Comparison of ENCODE assay signal across 9 mouse cellular contexts in genomic region chr2:180050986-180051385, GRCm38 (mm10). TPM values are rescaled to one million over a fixed set of nuclear protein-coding genes. Genes with fewer than 3 reads are reported as not detected.
A peak's percentile ranks its signal among the peaks of the same experiment; 100 is the strongest.
DNase-seq lines count a peak whose midpoint lies in the region; ATAC-seq and TF ChIP-seq lines count a peak whose summit lies in the region.
"Had no signal": no experiment of that assay in that cellular context is flagged by ENCODE, and none has a peak within 500 bp of the region (broad histone marks: within the 10 kb centered on the region; RNA-seq: fewer than 3 reads in every experiment).

No protein-coding gene starts in this region.

- peaks cover 9% of the 10 kb centered on the region; the same call in 1 of the 2 replicates for H3K4me1 ChIP-seq in forebrain, embryonic 10.5 days
- no peaks in the 10 kb centered on the region for H3K4me1 ChIP-seq in heart, postnatal 0 days (ENCODE audit: control insufficient read depth, insufficient read depth)
- no peaks in the 10 kb centered on the region for H3K4me1 ChIP-seq in lung, embryonic 15.5 days

- peak; percentile 45; the same call in 1 of the 2 replicates for ATAC-seq in heart, postnatal 0 days (ENCODE audit: insufficient read depth, low read depth)
- peak; percentile 20; the same call in 1 of the 2 replicates for ATAC-seq in lung, embryonic 15.5 days (ENCODE audit: borderline replicate concordance, extremely low read depth, low FRiP score, low TSS enrichment)

- H3K4me3 ChIP-seq in forebrain, embryonic 10.5 days = no peak overlapping the region
- H3K4me3 ChIP-seq in heart, postnatal 0 days (ENCODE audit: low read depth, low read length) = no peak overlapping the region
- H3K4me3 ChIP-seq in lung, embryonic 15.5 days = no peak overlapping the region
- H3K4me3 ChIP-seq: erythroblast, embryonic 14.5 days had no signal

- peaks cover 66% of the 10 kb centered on the region for H3K36me3 ChIP-seq in forebrain, embryonic 10.5 days (replicated peaks)
- peaks cover 5% of the 10 kb centered on the region for H3K36me3 ChIP-seq in heart, postnatal 0 days (replicated peaks; ENCODE audit: control insufficient read depth, insufficient read depth, low read length)
- peaks cover 11% of the 10 kb centered on the region for H3K36me3 ChIP-seq in lung, embryonic 15.5 days

- no peak overlapping the region for H3K27ac ChIP-seq in forebrain, embryonic 10.5 days
- H3K27ac ChIP-seq in heart, postnatal 0 days (ENCODE audit: low read depth) = no peak overlapping the region
- H3K27ac ChIP-seq in lung, embryonic 15.5 days = no peak overlapping the region

- peak; percentile 81 to 84 for DNase-seq in CD8-positive naive resting alpha-beta T cell, adult 2 months (ENCODE audit: low read depth in 2 of 2, low spot score in 2 of 2)
- peak; percentile 82 for DNase-seq in brain, embryonic 14.5 days (ENCODE audit: low read depth)
- DNase-seq in forebrain, embryonic 10.5 days (ENCODE audit: extremely low spot score, low spot score) = peak; percentile 85
- DNase-seq in heart, postnatal 0 days (ENCODE audit: low spot score) = peak; percentile 69
- DNase-seq in layer of hippocampus, adult 18-20 months (ENCODE audit: low spot score in 2 of 2) = peak; percentile 45 to 84
- peak; percentile 52 for DNase-seq in ovary, postnatal 10 days (ENCODE audit: low spot score)
- peak; percentile 59 to 68 for DNase-seq in thymus, adult 18-20 months

- no peak for TF ChIP-seq POLR2A in brain, embryonic 14.5 days (IDR thresholded peaks at IDR 0.05; ENCODE audit: borderline replicate concordance, extremely low read depth, insufficient read depth, insufficient read length, poor library complexity, severe bottlenecking)

- TF ChIP-seq CTCF in brain, embryonic 14.5 days (IDR thresholded peaks at IDR 0.05; ENCODE audit: borderline replicate concordance, extremely low read depth, insufficient read depth, insufficient read length) = peak; percentile 91
- TF ChIP-seq CTCF in heart, postnatal 0 days (IDR thresholded peaks at IDR 0.05; ENCODE audit: low read depth) = peak; percentile 90

- H3K9ac ChIP-seq in heart, postnatal 0 days (replicated peaks; ENCODE audit: low read depth, low read length) = no peak overlapping the region
- H3K9ac ChIP-seq in lung, embryonic 15.5 days = no peak overlapping the region

- WGBS in forebrain, embryonic 10.5 days = 21% methylated on average over 5 of the region's 5 CpGs
- WGBS in heart, postnatal 0 days = 22% methylated on average over 5 of the region's 5 CpGs
- WGBS in lung, embryonic 15.5 days = 28% methylated on average over 5 of the region's 5 CpGs

- H3K4me2 ChIP-seq in heart, postnatal 0 days (ENCODE audit: low read depth, low read length) = no peak overlapping the region
- H3K4me2 ChIP-seq in lung, embryonic 15.5 days = no peak overlapping the region

- TF ChIP-seq EP300 in heart, postnatal 0 days (IDR thresholded peaks at IDR 0.05; ENCODE audit: low read depth) = no peak

- no peaks in the 10 kb centered on the region for H3K9me3 ChIP-seq in forebrain, embryonic 10.5 days
- H3K9me3 ChIP-seq in heart, postnatal 0 days (replicated peaks; ENCODE audit: control insufficient read depth, low read length) = no peaks in the 10 kb centered on the region
- H3K9me3 ChIP-seq in lung, embryonic 15.5 days = no peaks in the 10 kb centered on the region

- H3K27me3 ChIP-seq in forebrain, embryonic 10.5 days (ENCODE audit: poor library complexity, severe bottlenecking) = no peaks in the 10 kb centered on the region
- H3K27me3 ChIP-seq in heart, postnatal 0 days (ENCODE audit: control insufficient read depth, insufficient read depth, low read length) = no peaks in the 10 kb centered on the region
- no peaks in the 10 kb centered on the region for H3K27me3 ChIP-seq in lung, embryonic 15.5 days

RNA-seq across cellular contexts. Expression of gene Ss18l1, which starts 8.7 kb away (rescaled TPM):
- polyA plus RNA-seq in brain, embryonic 14.5 days (2012; rRNA removed) = 50.2 and 73.1 TPM in 2 replicates
- polyA plus RNA-seq in forebrain, embryonic 10.5 days (2016; fragmentation: Nextera tagmentation; extraction: Ambion mirVana) = 7.0 TPM in 2 replicates
- 3.3 and 5.3 TPM in 2 replicates for total RNA-seq in heart, postnatal 0 days (2014; rRNA removed; ENCODE audit: low replicate concordance)
- 2.2 and 2.3 TPM in 2 replicates for polyA plus RNA-seq in heart, postnatal 0 days (2015; fragmentation: Nextera tagmentation; extraction: Ambion mirVana)
- total RNA-seq in layer of hippocampus, adult 18-20 months (2021) = 10 to 100 TPM; 45.3 to 45.8 TPM
- polyA plus RNA-seq in lung, embryonic 15.5 days (2015; fragmentation: Nextera tagmentation; extraction: Ambion mirVana) = 4.0 and 4.5 TPM in 2 replicates

RNA-seq across cellular contexts. Expression of gene Psma7, which starts 8.8 kb away (rescaled TPM):
- polyA plus RNA-seq in brain, embryonic 14.5 days (2012; rRNA removed) = 324 and 394 TPM in 2 replicates
- 856 and 905 TPM in 2 replicates for polyA plus RNA-seq in forebrain, embryonic 10.5 days (2016; fragmentation: Nextera tagmentation; extraction: Ambion mirVana)
- total RNA-seq in heart, postnatal 0 days (2014; rRNA removed; ENCODE audit: low replicate concordance) = 163 and 234 TPM in 2 replicates
- 457 and 460 TPM in 2 replicates for polyA plus RNA-seq in heart, postnatal 0 days (2015; fragmentation: Nextera tagmentation; extraction: Ambion mirVana)
- 100 to 1,000 TPM; 163 to 171 TPM for total RNA-seq in layer of hippocampus, adult 18-20 months (2021)
- polyA plus RNA-seq in lung, embryonic 15.5 days (2015; fragmentation: Nextera tagmentation; extraction: Ambion mirVana) = 513 and 529 TPM in 2 replicates

RNA-seq across cellular contexts. Expression of gene Mtg2, which starts 19.4 kb away (rescaled TPM):
- 36.3 and 39.7 TPM in 2 replicates for polyA plus RNA-seq in brain, embryonic 14.5 days (2012; rRNA removed)
- polyA plus RNA-seq in forebrain, embryonic 10.5 days (2016; fragmentation: Nextera tagmentation; extraction: Ambion mirVana) = 34.0 and 35.2 TPM in 2 replicates
- total RNA-seq in heart, postnatal 0 days (2014; rRNA removed; ENCODE audit: low replicate concordance) = 15.7 and 33.9 TPM in 2 replicates
- polyA plus RNA-seq in heart, postnatal 0 days (2015; fragmentation: Nextera tagmentation; extraction: Ambion mirVana) = 21.3 and 22.9 TPM in 2 replicates
- 10 to 100 TPM; 17.9 to 18.9 TPM for total RNA-seq in layer of hippocampus, adult 18-20 months (2021)
- polyA plus RNA-seq in lung, embryonic 15.5 days (2015; fragmentation: Nextera tagmentation; extraction: Ambion mirVana) = 26.4 and 26.6 TPM in 2 replicates

RNA-seq across cellular contexts. Expression of gene Lsm14b, which starts 26.2 kb away (rescaled TPM):
- polyA plus RNA-seq in brain, embryonic 14.5 days (2012; rRNA removed) = 177 TPM in 2 replicates
- 8.5 and 8.9 TPM in 2 replicates for polyA plus RNA-seq in forebrain, embryonic 10.5 days (2016; fragmentation: Nextera tagmentation; extraction: Ambion mirVana)
- 32.5 and 36.0 TPM in 2 replicates for total RNA-seq in heart, postnatal 0 days (2014; rRNA removed; ENCODE audit: low replicate concordance)
- 5.7 and 6.1 TPM in 2 replicates for polyA plus RNA-seq in heart, postnatal 0 days (2015; fragmentation: Nextera tagmentation; extraction: Ambion mirVana)
- total RNA-seq in layer of hippocampus, adult 18-20 months (2021) = 10 to 100 TPM; 97.5 to 98.5 TPM
- polyA plus RNA-seq in lung, embryonic 15.5 days (2015; fragmentation: Nextera tagmentation; extraction: Ambion mirVana) = 7.5 and 9.5 TPM in 2 replicates

RNA-seq across cellular contexts. Expression of gene Hrh3, which starts 53.3 kb away (rescaled TPM):
- 10.8 and 11.0 TPM in 2 replicates for polyA plus RNA-seq in brain, embryonic 14.5 days (2012; rRNA removed)
- 1.1 and 1.3 TPM in 2 replicates for polyA plus RNA-seq in forebrain, embryonic 10.5 days (2016; fragmentation: Nextera tagmentation; extraction: Ambion mirVana)
- not detected in 2 replicates for total RNA-seq in heart, postnatal 0 days (2014; rRNA removed; ENCODE audit: low replicate concordance)
- polyA plus RNA-seq in heart, postnatal 0 days (2015; fragmentation: Nextera tagmentation; extraction: Ambion mirVana) = not detected in 2 replicates
- total RNA-seq in layer of hippocampus, adult 18-20 months (2021) = 10 to 100 TPM; 49.0 to 63.4 TPM
- not detected in 2 replicates for polyA plus RNA-seq in lung, embryonic 15.5 days (2015; fragmentation: Nextera tagmentation; extraction: Ambion mirVana)
- polyA plus RNA-seq: erythroblast, embryonic 14.5 days had no signal
